Mouse (Mus musculus): ENCODE measurements around the gene Cdh15. TPM values are rescaled to one million over a fixed set of nuclear protein-coding genes. Genes with fewer than 3 reads are reported as not detected.

Cdh15 gene
- polyA plus RNA-seq, 1 experiment from 2014 or later = 0.37 TPM

GRCm38 (mm10) chr8:122811870-122812494 lies 35.8 kb upstream of the Cdh15 start:
- no peak for TF ChIP-seq CTCF (IDR thresholded peaks at IDR 0.05; ENCODE audit: low read depth)
- peaks cover 4% of the 10 kb centered on the region; the same call in 1 of the 2 replicates for H3K36me3 ChIP-seq (ENCODE audit: insufficient read depth, low read length)
- no peak for ATAC-seq (replicated peaks; ENCODE audit: low FRiP score, low read depth)
- H3K27ac ChIP-seq = no peak overlapping the region
- no peaks in the 10 kb centered on the region for H3K4me1 ChIP-seq (replicated peaks; ENCODE audit: insufficient read depth, low read length)
- 61% methylated on average over 16 of the region's 16 CpGs for WGBS
- no peaks in the 10 kb centered on the region for H3K9me3 ChIP-seq (replicated peaks; ENCODE audit: low read length)
- no peak overlapping the region for H3K9ac ChIP-seq (ENCODE audit: low read depth, low read length)
- H3K27me3 ChIP-seq (ENCODE audit: insufficient read depth, low read length) = no peaks in the 10 kb centered on the region
- H3K4me3 ChIP-seq (replicated peaks; ENCODE audit: low read depth, low read length) = no peak overlapping the region
- no peak overlapping the region for H3K4me2 ChIP-seq (ENCODE audit: low read length)
- no peak for DNase-seq (ENCODE audit: low spot score)

GRCm38 (mm10) chr8:122812610-122813250 lies 35.0 kb upstream of the Cdh15 start:
- TF ChIP-seq CTCF (IDR thresholded peaks at IDR 0.05; ENCODE audit: low read depth) = peak; percentile 42
- Histone ChIP-seq H3K4me1 (replicated peaks; ENCODE audit: insufficient read depth, low read length) (no peaks in the 10 kb centered on the region), H3K4me3 (replicated peaks; ENCODE audit: low read depth, low read length) (no peak overlapping the region), H3K9ac (ENCODE audit: low read depth, low read length) (no peak overlapping the region), H3K36me3 (ENCODE audit: insufficient read depth, low read length) (peaks cover 4% of the 10 kb centered on the region; the same call in 1 of the 2 replicates), H3K9me3 (replicated peaks; ENCODE audit: low read length) (no peaks in the 10 kb centered on the region), H3K27me3 (ENCODE audit: insufficient read depth, low read length) (no peaks in the 10 kb centered on the region), H3K4me2 (ENCODE audit: low read length) (no peak overlapping the region), H3K27ac (no peak overlapping the region)
- WGBS = 77% methylated on average over 14 of the region's 14 CpGs
- DNase-seq (ENCODE audit: low spot score) (no peak), ATAC-seq (replicated peaks; ENCODE audit: low FRiP score, low read depth) (no peak)

- Histone ChIP-seq H3K27me3 (ENCODE audit: insufficient read depth, low read length) (no peaks in the 10 kb centered on the region), H3K4me2 (ENCODE audit: low read length) (no peak overlapping the region), H3K4me1 (replicated peaks; ENCODE audit: insufficient read depth, low read length) (no peaks in the 10 kb centered on the region), H3K9ac (ENCODE audit: low read depth, low read length) (no peak overlapping the region), H3K36me3 (ENCODE audit: insufficient read depth, low read length) (peaks cover 4% of the 10 kb centered on the region; the same call in 1 of the 2 replicates), H3K9me3 (replicated peaks; ENCODE audit: low read length) (no peaks in the 10 kb centered on the region), H3K4me3 (replicated peaks; ENCODE audit: low read depth, low read length) (no peak overlapping the region), H3K27ac (no peak overlapping the region)
- DNase-seq (ENCODE audit: low spot score) = no peak
- no peak for TF ChIP-seq CTCF (IDR thresholded peaks at IDR 0.05; ENCODE audit: low read depth)
- WGBS = 56% methylated on average over 7 of the region's 7 CpGs
- no peak for ATAC-seq (replicated peaks; ENCODE audit: low FRiP score, low read depth)
Observed at GRCm38 (mm10) chr8:122814608-122815007, 33.2 kb upstream of the Cdh15 start.

GRCm38 (mm10) chr8:122816965-122817364 lies 30.8 kb upstream of the Cdh15 start:
- H3K9ac ChIP-seq (ENCODE audit: low read depth, low read length) = no peak overlapping the region
- ATAC-seq (replicated peaks; ENCODE audit: low FRiP score, low read depth) (no peak), DNase-seq (ENCODE audit: low spot score) (no peak)
- 90% methylated on average over 6 of the region's 6 CpGs for WGBS
- H3K36me3 ChIP-seq (ENCODE audit: insufficient read depth, low read length) = peaks cover 4% of the 10 kb centered on the region; the same call in 1 of the 2 replicates
- H3K4me2 ChIP-seq (ENCODE audit: low read length) = no peak overlapping the region
- H3K4me1 ChIP-seq (replicated peaks; ENCODE audit: insufficient read depth, low read length) = no peaks in the 10 kb centered on the region
- no peaks in the 10 kb centered on the region for H3K27me3 ChIP-seq (ENCODE audit: insufficient read depth, low read length)
- no peak for TF ChIP-seq CTCF (IDR thresholded peaks at IDR 0.05; ENCODE audit: low read depth)
- H3K27ac ChIP-seq = no peak overlapping the region
- H3K4me3 ChIP-seq (replicated peaks; ENCODE audit: low read depth, low read length) = no peak overlapping the region
- no peaks in the 10 kb centered on the region for H3K9me3 ChIP-seq (replicated peaks; ENCODE audit: low read length)

- H3K27ac ChIP-seq = no peak overlapping the region
- H3K27me3 ChIP-seq (ENCODE audit: insufficient read depth, low read length) = no peaks in the 10 kb centered on the region
- peaks cover 4% of the 10 kb centered on the region; the same call in 1 of the 2 replicates for H3K36me3 ChIP-seq (ENCODE audit: insufficient read depth, low read length)
- ATAC-seq (replicated peaks; ENCODE audit: low FRiP score, low read depth) (0 out of 2 replicates have a peak, but pooled peaks have one; percentile 18), DNase-seq (ENCODE audit: low spot score) (no peak)
- 39% methylated on average over 13 of the region's 13 CpGs for WGBS
- H3K4me2 ChIP-seq (ENCODE audit: low read length) = no peak overlapping the region
- TF ChIP-seq CTCF (IDR thresholded peaks at IDR 0.05; ENCODE audit: low read depth) = no peak
- no peak overlapping the region for H3K4me3 ChIP-seq (replicated peaks; ENCODE audit: low read depth, low read length)
- no peaks in the 10 kb centered on the region for H3K9me3 ChIP-seq (replicated peaks; ENCODE audit: low read length)
- H3K9ac ChIP-seq (ENCODE audit: low read depth, low read length) = no peak overlapping the region
- no peaks in the 10 kb centered on the region for H3K4me1 ChIP-seq (replicated peaks; ENCODE audit: insufficient read depth, low read length)
Observed at GRCm38 (mm10) chr8:122817724-122818496, 29.9 kb upstream of the Cdh15 start.

GRCm38 (mm10) chr8:122819776-122820175 lies 28.0 kb upstream of the Cdh15 start:
- no peak for TF ChIP-seq CTCF (IDR thresholded peaks at IDR 0.05; ENCODE audit: low read depth)
- peak; percentile 66 for DNase-seq (ENCODE audit: low spot score)
- H3K36me3 ChIP-seq (ENCODE audit: insufficient read depth, low read length) = no peaks in the 10 kb centered on the region
- 18% methylated on average over 11 of the region's 11 CpGs for WGBS
- no peak for ATAC-seq (replicated peaks; ENCODE audit: low FRiP score, low read depth)
- no peak overlapping the region for H3K9ac ChIP-seq (ENCODE audit: low read depth, low read length)
- H3K4me3 ChIP-seq (replicated peaks; ENCODE audit: low read depth, low read length) = no peak overlapping the region
- no peaks in the 10 kb centered on the region for H3K9me3 ChIP-seq (replicated peaks; ENCODE audit: low read length)
- H3K4me1 ChIP-seq (replicated peaks; ENCODE audit: insufficient read depth, low read length) = no peaks in the 10 kb centered on the region
- no peaks in the 10 kb centered on the region for H3K27me3 ChIP-seq (ENCODE audit: insufficient read depth, low read length)
- no peak overlapping the region for H3K4me2 ChIP-seq (ENCODE audit: low read length)
- H3K27ac ChIP-seq = no peak overlapping the region
